Mouse (Mus musculus): ENCODE results near the gene Mpdz.

Gene Mpdz

GRCm38 (mm10) chr4:81442078-81442981, at the start of gene Mpdz:
Mpdz (minus strand) TSS chr4:81442815.
- DNase-seq (ENCODE audit: low spot score in 2 of 2): no peak

DNA sequence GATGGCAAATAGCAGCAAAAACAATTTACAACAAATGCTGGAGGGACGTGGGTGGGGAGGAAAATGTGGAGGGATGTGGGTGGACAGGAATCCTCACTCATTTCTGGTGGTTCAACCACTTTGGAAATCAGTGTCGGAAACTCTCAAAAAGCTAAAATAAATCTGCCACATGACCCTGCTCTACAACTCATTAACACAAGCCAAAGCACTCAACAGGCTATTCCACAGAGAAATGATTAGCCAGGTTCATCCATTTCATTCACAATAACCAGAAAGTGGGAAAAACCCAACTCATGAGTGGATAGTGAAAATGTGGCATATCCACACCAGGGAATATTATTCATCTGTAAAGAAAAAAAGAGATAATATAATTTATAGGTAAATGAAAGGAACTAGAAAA, 47.9 kb upstream of the Mpdz start:
- DNase-seq (ENCODE audit: low spot score in 2 of 2): no peak

DNA sequence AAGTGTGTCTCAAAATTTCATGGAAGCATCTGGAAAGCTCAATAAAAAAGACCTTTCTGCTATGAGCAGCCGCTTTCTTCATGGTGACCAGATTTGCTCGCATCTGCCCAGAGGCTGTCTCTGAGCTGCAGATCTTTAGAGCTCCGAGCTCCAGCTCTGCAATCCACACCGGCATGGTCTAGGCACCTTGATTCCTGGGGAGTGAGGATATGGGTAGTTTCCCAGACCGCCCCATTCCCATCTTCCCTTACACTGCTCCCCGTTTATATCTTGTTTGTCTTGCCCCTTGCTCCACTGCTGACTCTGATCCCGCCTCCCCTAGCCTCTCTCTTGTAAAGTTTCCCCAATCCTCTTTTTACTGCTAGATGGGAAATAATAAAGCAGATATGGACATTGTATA, 42.0 kb upstream of the Mpdz start:
- DNase-seq (ENCODE audit: low spot score in 2 of 2): no peak

DNA sequence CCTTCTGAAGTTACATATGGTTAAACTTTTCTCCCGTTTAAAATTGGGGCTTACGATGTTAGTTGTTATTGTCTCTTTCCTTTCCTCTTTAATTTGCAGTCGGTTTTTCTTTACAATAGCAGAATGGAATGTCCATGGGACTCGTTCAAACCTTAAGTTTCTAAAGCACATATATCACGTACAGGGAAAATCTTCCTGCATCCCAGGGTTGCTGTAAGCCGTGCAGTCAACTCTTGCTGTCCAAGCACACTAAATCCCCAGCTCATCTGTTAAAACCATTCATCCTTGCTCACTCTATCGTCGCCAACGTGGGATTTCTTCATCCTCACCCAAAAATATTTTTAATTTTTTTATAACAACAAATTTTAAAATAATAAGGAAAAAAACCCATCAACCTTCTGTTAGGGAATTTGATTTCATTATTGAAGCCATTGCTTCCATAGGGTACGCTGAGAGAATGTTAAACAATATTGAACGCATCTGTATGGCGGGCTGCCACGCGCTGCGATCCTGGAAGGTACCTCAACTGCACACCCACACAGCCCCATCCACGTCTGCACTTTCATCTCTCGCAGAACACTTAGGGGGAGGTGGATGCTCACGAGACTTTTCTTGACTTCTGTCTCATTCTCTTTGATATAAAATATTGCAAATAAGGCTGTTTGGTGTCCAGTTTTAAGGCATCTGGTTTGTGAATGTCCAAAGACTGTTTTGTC, 41.4 kb upstream of the Mpdz start:
- no peak for DNase-seq (ENCODE audit: low spot score in 2 of 2)

- no peak for DNase-seq (ENCODE audit: low spot score in 2 of 2)
Measured at GRCm38 (mm10) chr4:81483159-81483558, 40.5 kb upstream of the Mpdz start.

DNA sequence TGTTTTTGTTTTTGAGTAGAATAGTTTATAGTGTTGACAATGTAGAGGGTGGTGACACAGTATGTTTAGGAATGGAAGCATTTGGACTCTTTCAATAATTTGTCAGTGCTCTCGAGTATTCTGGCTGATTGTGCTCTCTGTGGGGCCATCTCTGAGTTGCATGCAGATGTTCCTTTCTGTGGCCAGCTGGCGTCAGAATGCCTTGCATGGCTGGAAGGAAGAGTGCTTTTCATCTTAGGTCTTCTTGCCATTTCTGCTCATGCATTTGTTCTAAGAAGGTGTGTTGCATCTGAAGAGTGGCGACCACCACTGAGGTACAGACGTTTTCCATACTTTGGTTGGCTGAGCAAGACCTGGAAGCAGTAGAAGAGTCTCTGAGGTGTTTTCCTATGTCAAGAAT, 24.2 kb upstream of the Mpdz start:
- no peak for DNase-seq (ENCODE audit: low spot score in 2 of 2)

DNA sequence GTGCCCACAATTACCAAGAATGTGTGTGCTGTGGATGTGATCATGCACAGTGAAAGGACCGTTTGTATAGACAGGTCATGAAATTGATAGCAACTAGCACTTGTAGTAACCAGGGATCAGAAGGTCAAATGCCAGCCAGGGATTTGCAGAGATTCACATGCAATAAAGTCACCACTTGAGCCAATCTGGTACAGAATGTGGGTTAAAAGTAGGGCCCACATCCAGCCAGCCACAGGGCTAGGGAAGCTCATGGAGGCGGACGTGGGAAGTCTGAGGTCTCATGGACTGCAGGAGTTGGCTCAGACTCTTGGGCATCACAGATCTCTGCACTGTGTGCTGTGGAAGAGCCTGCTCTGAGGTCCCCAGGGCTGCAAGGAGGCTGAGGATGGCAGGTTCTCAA, 22.6 kb upstream of the Mpdz start:
- no peak for DNase-seq (ENCODE audit: low spot score in 2 of 2)

GRCm38 (mm10) chr4:81462253-81462652, 19.6 kb upstream of the Mpdz start:
- DNase-seq (ENCODE audit: low spot score in 2 of 2): no peak

GRCm38 (mm10) chr4:81458921-81459320, 16.3 kb upstream of the Mpdz start:
- DNase-seq (ENCODE audit: low spot score in 2 of 2): no peak

DNA sequence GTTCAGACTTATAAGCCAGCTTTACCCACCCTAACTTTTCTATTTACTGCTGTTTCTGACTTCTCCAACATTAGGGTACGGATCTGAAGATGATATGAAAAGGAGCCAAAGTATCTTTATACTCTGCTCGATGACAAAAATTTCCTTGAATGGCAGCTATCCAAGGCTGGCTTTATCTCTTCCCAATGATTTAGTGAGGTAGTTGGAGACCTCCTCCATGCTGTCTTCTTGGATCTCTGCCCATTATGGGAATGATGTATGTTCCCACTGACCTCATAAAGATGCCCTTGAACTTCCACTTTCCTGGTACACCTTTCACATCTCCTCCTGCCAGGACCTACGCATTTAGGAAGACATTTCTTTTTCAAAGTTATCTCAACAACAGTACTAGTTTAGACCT, 11.2 kb upstream of the Mpdz start:
- no peak for DNase-seq (ENCODE audit: low spot score in 2 of 2)

DNA sequence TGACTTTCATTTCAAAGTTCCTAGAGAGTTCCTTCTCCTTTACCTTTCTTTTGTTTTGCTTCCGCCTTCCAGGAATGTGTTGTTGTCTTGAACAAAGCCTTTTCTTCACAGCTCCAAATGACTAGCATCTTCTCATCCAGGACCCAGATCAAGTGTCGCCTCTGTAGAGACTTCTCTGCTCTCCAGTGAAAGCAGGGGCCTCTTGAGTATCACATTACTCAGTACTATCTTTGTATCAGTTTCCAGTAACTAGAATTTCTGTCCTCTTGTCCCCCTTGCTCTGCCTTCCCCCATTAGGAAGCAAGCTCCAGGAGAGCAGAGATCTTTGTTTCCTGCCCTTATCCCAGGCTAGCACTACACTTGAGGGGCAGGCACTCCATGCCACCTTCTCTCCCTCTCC, 9.6 kb upstream of the Mpdz start:
- no peak for DNase-seq (ENCODE audit: low spot score in 2 of 2)

GRCm38 (mm10) chr4:81449413-81449812, 6.8 kb upstream of the Mpdz start:
- no peak for DNase-seq (ENCODE audit: low spot score in 2 of 2)

DNA sequence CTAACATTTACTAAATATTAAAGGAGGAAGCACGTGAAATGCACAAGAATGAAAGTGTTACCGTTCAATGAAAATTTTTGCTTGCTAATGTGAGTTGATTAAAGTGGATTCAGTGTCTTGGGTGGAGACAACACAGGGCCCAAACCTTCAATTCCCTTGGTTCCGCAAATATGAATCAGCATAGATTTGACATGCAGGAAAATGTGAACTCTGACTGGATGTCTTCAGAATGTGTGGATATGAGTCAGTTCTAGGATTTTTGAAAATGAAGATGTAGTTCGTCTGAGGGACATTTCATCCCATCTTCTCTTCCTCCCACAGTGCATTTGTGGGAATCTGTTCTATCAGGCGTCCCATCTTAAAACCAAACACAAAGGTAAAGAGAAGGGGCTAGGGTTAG, 951 bp upstream of the Mpdz start:
- no peak for DNase-seq (ENCODE audit: low spot score in 2 of 2)

DNA sequence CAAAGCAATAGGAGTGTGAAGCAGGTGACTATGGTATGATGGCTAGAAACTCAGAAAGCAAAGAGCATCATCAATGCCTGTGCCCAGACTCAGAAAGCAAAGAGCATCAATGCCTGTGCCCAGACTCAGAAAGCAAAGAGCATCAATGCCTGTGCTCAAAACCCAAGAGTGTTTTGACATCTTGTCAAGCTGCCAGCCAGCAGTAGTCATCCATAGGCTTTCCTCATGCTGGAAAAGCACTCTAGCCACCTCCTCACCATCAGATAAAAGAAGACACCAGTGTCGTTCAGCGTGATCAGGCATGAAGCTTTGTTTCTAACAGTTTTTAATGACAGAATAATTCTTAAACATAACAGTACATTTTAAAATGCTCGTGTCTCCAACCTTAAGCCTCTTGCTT, 8.7 kb downstream of the Mpdz start:
- no peak for DNase-seq (ENCODE audit: low spot score in 2 of 2)

DNA sequence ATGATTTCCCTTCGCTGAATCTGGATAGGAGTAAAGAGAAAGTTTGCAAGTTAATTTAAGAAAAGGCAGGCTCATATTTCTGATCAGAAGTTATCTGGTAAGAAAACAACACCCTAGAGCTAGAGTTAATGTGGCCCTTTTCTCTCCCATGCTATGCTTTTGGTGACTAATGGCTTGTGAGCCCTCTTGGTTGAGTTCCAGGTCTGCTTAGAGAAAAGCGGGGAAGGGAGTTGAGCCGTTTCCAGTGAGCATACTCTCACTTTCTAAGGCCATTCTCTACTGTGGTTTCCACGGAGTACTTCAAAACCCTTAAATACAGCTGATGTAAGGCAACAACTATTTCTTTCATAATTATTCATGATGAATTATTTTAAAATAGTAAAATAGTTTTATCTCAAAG, 11.8 kb downstream of the Mpdz start:
- no peak for DNase-seq (ENCODE audit: low spot score in 2 of 2)

GRCm38 (mm10) chr4:81430105-81430504, 12.5 kb downstream of the Mpdz start:
- no peak for DNase-seq (ENCODE audit: low spot score in 2 of 2)

- no peak for DNase-seq (ENCODE audit: low spot score in 2 of 2)
Measured at GRCm38 (mm10) chr4:81429670-81430069, 12.9 kb downstream of the Mpdz start.

- no peak for DNase-seq (ENCODE audit: low spot score in 2 of 2)
Measured at GRCm38 (mm10) chr4:81423556-81423955, 19.1 kb downstream of the Mpdz start.

- DNase-seq (ENCODE audit: low spot score in 2 of 2): no peak
Measured at GRCm38 (mm10) chr4:81421621-81422020, 21.0 kb downstream of the Mpdz start.

DNA sequence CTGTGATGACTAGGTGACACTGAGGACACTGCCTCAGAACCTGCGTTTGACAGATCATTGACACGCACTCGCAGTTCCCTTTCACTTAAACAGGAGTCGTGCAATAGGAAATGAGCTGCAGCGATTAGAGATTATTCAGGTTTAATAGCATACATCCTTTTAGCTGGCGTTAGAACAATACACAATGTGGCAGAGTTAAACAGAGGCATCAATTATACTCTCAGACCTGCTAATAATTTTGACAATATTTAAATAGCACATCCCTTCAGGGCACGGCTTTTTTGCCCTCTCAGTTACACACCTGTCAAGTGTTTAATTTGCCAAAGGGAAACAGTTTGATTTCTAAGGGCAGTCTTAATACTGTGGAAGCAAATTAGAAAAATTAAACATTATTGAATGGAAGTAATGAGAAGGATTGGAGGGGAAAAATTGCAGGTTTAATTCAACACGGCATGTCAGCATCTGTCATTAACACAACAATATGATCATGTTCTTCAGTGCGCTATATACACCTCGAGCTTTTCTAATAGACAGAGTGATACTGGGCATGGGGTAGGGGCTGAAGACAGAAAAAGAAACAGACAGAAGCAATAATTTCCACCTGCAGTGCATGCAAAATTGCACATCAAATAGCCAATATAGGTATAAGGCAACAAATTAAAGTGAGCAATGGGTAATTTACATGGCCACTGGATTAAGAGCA, 27.1 kb downstream of the Mpdz start:
- no peak for DNase-seq (ENCODE audit: low spot score in 2 of 2)

DNA sequence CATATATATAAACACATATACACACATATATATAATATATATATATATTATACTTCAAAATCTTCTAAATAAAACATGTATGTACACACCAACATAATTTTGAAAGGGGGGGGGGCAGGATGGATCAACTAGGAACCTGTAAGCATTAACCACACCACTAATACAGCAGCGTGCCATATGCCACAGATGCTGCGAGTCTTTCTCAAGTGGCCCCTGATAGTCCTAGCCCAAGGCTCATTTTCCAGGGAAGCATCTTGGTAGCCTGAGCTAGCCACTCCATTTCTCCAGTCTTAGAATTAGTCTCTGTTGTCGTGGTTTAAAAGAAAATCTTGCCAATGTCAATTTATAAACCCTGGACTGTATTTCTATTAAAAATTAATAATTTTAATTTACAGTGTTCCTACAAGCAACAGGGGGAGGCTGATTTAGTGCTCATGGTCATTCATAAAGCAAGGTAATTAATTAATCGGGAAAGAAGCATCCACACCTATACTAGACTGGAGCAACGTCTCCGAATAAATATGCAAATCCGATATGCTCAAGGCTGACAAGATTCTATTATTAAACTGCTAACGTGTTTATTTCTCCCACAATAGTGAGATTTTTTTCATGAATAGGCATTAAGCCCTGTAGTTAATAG, 27.8 kb downstream of the Mpdz start:
- DNase-seq (ENCODE audit: low spot score in 2 of 2): no peak

GRCm38 (mm10) chr4:81396883-81397282, 45.7 kb downstream of the Mpdz start:
- DNase-seq (ENCODE audit: low spot score in 2 of 2): no peak

All from natural killer cell, adult 2 months (primary cell).